Mouse (Mus musculus): ENCODE measurements around the gene Cirbp.
A peak's percentile ranks its signal among the peaks of the same experiment; 100 is the strongest.

GRCm38 (mm10) chr10:80141243-80141642, 24.5 kb upstream of the Cirbp start:
- peak; percentile 83 for TF ChIP-seq CTCF (IDR thresholded peaks at IDR 0.05; ENCODE audit: borderline replicate concordance, insufficient read depth, low read length)
- peak; percentile 64 for TF ChIP-seq POLR2A (IDR thresholded peaks at IDR 0.05; ENCODE audit: low read depth, low read length)
